Mouse (Mus musculus): Measurements from ENCODE around the gene Agl. TPM values are rescaled to one million over a fixed set of nuclear protein-coding genes. Genes with fewer than 3 reads are reported as not detected.

Agl gene
- polyA plus RNA-seq, 1 experiment from 2014 or later: 14.6 TPM

DNA sequence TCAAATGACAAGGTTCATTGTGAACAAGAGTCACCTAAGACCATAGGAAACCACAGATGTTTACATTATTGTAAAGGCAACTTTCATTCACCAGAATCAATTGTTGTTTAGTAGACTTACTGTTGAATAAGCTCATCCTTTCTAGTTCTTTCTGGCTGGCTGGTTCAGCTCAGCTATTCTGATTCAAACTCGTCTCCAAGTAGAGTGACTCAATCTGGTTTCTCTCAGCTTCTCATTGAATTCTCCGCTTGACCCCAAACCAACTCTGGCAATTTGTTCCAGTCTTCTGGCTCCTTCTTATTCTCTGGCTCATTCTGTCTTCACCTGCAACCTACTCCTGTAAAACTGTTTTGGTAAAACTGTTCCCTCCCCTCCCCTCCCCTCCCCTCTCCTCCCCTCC lies 33.3 kb upstream of the Agl start:
- no peak overlapping the region for H3K27ac ChIP-seq (ENCODE audit: low read depth)
- H3K4me3 ChIP-seq (ENCODE audit: low read depth, low read length): no peak overlapping the region
- DNase-seq (ENCODE audit: low spot score) (no peak), ATAC-seq (replicated peaks; ENCODE audit: low FRiP score, low TSS enrichment, low read depth) (no peak)
- H3K27me3 ChIP-seq (replicated peaks; ENCODE audit: control insufficient read depth, insufficient read depth, low read length): no peaks in the 10 kb centered on the region
- no peaks in the 10 kb centered on the region for H3K4me1 ChIP-seq (replicated peaks; ENCODE audit: control insufficient read depth, insufficient read depth, low read length)
- 89% methylated on average over 2 of the region's 2 CpGs for WGBS
- H3K4me2 ChIP-seq (ENCODE audit: low read length): no peak overlapping the region
- H3K9ac ChIP-seq (ENCODE audit: low read length): no peak overlapping the region
- no peaks in the 10 kb centered on the region for H3K9me3 ChIP-seq (ENCODE audit: control insufficient read depth, low read length)
- no peaks in the 10 kb centered on the region for H3K36me3 ChIP-seq (ENCODE audit: control insufficient read depth, insufficient read depth, low read length)

DNA sequence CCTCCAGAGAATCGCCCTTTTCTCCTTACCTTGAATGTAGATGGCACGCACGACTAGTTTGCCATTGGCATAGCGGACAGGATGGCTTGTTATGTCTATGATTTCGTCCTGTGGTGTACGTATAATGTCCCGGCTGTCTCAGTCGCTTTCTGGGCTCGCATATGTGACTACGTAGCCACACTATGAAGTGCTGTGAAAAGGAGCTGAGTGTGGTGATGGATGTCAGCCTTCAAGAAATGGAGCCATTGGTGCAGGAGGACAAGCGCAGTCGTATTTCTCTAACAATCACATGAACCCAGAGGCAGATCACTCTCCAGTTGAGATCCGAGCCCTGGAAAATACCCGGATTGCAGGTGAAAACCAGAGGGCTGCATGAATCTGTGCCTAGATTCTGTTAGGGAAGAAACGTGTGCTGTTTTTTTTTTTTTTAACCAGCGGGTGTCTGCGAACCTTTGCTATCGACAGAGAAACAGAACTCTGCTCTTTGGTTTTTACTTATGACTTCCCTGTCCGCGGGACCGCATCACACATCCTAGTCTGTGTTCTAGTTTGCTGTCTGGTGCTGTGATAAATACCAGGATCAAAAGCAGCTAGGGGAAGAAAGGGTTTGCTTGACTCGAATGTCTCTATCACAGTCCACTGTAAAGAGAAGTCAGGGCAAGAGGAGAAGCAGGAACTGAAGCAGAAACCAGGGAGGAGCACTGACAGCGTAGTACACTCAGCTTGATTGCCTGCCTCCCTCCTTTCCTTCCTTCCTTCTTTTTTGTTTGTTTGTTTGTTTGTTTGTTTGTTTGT lies 28.9 kb upstream of the Agl start:
- no peak for DNase-seq (ENCODE audit: low spot score)
- no peaks in the 10 kb centered on the region for H3K9me3 ChIP-seq (ENCODE audit: control insufficient read depth, low read length)
- ATAC-seq (replicated peaks; ENCODE audit: low FRiP score, low TSS enrichment, low read depth): no peak
- no peaks in the 10 kb centered on the region for H3K27me3 ChIP-seq (replicated peaks; ENCODE audit: control insufficient read depth, insufficient read depth, low read length)
- no peaks in the 10 kb centered on the region for H3K36me3 ChIP-seq (ENCODE audit: control insufficient read depth, insufficient read depth, low read length)
- no peak overlapping the region for H3K4me3 ChIP-seq (ENCODE audit: low read depth, low read length)
- H3K27ac ChIP-seq (ENCODE audit: low read depth): no peak overlapping the region
- 77% methylated on average over 23 of the region's 23 CpGs for WGBS
- no peak overlapping the region for H3K9ac ChIP-seq (ENCODE audit: low read length)
- no peak overlapping the region for H3K4me2 ChIP-seq (ENCODE audit: low read length)
- no peaks in the 10 kb centered on the region for H3K4me1 ChIP-seq (replicated peaks; ENCODE audit: control insufficient read depth, insufficient read depth, low read length)

DNA sequence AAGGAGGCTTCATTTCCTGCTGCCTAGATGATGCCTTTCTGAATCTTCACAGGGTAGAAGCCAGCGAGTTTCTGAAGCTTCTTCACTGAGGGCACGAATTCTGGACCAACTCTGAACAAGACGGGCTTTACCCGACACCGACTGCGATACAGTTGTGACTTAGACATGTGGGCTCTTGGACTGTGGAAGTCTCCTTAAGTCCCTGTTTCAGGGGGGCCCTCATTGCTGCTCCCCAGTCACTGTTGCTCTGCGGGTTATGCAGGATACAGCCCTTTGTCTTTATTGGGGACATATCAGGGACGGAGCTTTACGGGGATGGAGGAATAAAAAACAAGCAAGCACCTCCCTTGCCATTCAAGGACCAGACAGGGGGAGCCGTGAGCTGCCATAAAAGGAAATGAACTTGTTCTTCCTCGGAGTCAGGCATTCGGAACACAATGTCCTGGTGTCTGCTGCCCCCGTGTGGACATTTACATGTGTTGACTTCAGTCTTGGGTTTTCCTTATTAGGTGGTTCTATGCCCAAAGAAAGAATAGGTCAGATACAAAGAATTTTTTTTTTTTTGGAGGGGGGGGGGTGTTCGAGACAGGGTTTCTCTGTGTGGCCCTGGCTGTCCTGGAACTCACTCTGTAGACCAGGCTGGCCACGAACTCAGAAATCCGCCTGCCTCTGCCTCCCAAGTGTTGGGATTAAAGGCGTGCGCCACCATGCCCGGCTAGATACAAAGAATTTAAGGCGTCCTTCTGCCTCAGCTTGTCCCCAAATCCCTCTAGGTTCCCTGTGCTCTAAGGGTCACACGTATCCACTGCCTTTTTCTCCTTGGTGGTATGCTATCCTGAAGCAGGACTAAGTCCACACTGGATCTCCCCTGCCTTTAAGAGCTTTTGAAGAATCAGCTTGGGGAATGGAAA lies 28.1 kb upstream of the Agl start:
- Histone ChIP-seq H3K4me2 (ENCODE audit: low read length) (peak overlapping the region; percentile 50), H3K9me3 (ENCODE audit: control insufficient read depth, low read length) (no peaks in the 10 kb centered on the region), H3K27ac (ENCODE audit: low read depth) (peak overlapping the region; percentile 57; the same call in 1 of the 2 replicates), H3K36me3 (ENCODE audit: control insufficient read depth, insufficient read depth, low read length) (no peaks in the 10 kb centered on the region), H3K27me3 (replicated peaks; ENCODE audit: control insufficient read depth, insufficient read depth, low read length) (no peaks in the 10 kb centered on the region), H3K9ac (ENCODE audit: low read length) (peak overlapping the region; percentile 50), H3K4me1 (replicated peaks; ENCODE audit: control insufficient read depth, insufficient read depth, low read length) (no peaks in the 10 kb centered on the region), H3K4me3 (ENCODE audit: low read depth, low read length) (peak overlapping the region; percentile 25)
- ATAC-seq (replicated peaks; ENCODE audit: low FRiP score, low TSS enrichment, low read depth) (peak; percentile 68; the same call in 1 of the 2 replicates), DNase-seq (ENCODE audit: low spot score) (peak; percentile 92)
- WGBS: 23% methylated on average over 21 of the region's 21 CpGs

DNA sequence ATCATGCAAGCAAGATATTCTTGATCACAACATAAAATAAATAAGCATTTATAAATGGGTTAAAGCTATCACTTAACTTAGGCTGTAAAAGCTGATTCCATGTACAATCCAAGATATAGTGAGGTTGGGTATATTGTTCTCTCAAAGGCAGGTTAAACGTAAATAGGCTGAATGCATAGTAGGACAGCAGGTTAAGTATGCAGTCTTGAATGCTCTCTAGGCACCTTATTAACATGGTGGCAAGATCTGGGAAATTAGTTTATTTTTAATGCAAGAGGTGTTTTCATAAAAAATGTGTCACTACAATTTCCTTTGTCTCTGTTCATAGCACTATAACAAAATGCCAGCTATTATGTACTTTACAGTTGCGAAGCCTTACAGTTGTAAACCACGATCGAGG lies 27.4 kb upstream of the Agl start:
- Histone ChIP-seq H3K9ac (ENCODE audit: low read length) (peak overlapping the region; percentile 50; the same call in 1 of the 2 replicates), H3K9me3 (ENCODE audit: control insufficient read depth, low read length) (no peaks in the 10 kb centered on the region), H3K36me3 (ENCODE audit: control insufficient read depth, insufficient read depth, low read length) (no peaks in the 10 kb centered on the region), H3K4me1 (replicated peaks; ENCODE audit: control insufficient read depth, insufficient read depth, low read length) (no peaks in the 10 kb centered on the region), H3K27ac (ENCODE audit: low read depth) (peak overlapping the region; percentile 57; the same call in 1 of the 2 replicates), H3K4me2 (ENCODE audit: low read length) (peak overlapping the region; percentile 50), H3K4me3 (ENCODE audit: low read depth, low read length) (peak overlapping the region; percentile 25; the same call in 1 of the 2 replicates), H3K27me3 (replicated peaks; ENCODE audit: control insufficient read depth, insufficient read depth, low read length) (no peaks in the 10 kb centered on the region)
- no peak for ATAC-seq (replicated peaks; ENCODE audit: low FRiP score, low TSS enrichment, low read depth)
- WGBS: 65% methylated on average over 4 of the region's 4 CpGs
- peak; percentile 2 for DNase-seq (ENCODE audit: low spot score)

DNA sequence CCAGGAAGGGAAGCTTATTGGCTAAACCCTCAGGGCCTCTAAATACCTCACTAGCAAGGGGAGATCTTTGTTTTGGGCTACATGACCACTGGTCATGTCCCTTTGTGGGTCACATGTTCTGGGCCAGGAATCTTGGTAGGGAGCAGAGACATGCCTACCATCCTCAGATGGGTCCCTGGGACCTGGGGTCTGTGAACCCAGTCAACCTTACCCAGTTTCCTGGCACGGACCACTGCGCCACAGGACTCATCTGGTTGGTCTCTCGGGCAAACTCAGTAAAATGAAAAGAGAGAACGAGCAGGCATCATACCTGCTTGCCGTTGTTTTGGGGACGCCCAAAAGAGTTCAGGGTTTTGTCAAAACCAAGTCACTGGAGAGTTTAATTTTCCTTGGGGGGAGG lies 26.3 kb upstream of the Agl start:
- Histone ChIP-seq H3K9ac (ENCODE audit: low read length) (no peak overlapping the region), H3K27me3 (replicated peaks; ENCODE audit: control insufficient read depth, insufficient read depth, low read length) (no peaks in the 10 kb centered on the region), H3K36me3 (ENCODE audit: control insufficient read depth, insufficient read depth, low read length) (no peaks in the 10 kb centered on the region), H3K4me3 (ENCODE audit: low read depth, low read length) (no peak overlapping the region), H3K27ac (ENCODE audit: low read depth) (no peak overlapping the region), H3K9me3 (ENCODE audit: control insufficient read depth, low read length) (no peaks in the 10 kb centered on the region), H3K4me2 (ENCODE audit: low read length) (no peak overlapping the region), H3K4me1 (replicated peaks; ENCODE audit: control insufficient read depth, insufficient read depth, low read length) (no peaks in the 10 kb centered on the region)
- WGBS: 92% methylated on average over 6 of the region's 6 CpGs
- DNase-seq (ENCODE audit: low spot score) (peak; percentile 38), ATAC-seq (replicated peaks; ENCODE audit: low FRiP score, low TSS enrichment, low read depth) (no peak)

DNA sequence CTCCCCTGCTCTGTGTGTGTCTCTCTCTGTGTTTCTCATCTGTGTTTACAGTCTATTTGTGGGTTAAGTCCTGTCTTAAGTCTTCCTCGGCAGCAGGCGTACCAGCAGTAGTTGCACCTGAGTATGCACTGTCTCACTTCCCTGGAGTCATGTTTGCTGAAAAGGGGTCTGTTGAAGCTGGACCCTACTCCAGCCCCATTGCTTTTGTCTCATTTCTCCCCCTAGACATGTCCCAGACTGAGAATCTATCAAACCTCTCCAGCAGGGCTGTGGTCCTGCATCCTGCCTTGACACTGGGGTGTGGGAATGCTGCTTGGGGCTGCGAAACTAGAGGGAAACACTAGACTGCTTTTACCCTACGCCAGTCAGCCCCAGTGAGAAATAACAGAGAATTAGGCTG lies 25.5 kb upstream of the Agl start:
- WGBS: 74% methylated on average over 4 of the region's 4 CpGs
- no peak for ATAC-seq (replicated peaks; ENCODE audit: low FRiP score, low TSS enrichment, low read depth)
- peak; percentile 45 for DNase-seq (ENCODE audit: low spot score)

DNA sequence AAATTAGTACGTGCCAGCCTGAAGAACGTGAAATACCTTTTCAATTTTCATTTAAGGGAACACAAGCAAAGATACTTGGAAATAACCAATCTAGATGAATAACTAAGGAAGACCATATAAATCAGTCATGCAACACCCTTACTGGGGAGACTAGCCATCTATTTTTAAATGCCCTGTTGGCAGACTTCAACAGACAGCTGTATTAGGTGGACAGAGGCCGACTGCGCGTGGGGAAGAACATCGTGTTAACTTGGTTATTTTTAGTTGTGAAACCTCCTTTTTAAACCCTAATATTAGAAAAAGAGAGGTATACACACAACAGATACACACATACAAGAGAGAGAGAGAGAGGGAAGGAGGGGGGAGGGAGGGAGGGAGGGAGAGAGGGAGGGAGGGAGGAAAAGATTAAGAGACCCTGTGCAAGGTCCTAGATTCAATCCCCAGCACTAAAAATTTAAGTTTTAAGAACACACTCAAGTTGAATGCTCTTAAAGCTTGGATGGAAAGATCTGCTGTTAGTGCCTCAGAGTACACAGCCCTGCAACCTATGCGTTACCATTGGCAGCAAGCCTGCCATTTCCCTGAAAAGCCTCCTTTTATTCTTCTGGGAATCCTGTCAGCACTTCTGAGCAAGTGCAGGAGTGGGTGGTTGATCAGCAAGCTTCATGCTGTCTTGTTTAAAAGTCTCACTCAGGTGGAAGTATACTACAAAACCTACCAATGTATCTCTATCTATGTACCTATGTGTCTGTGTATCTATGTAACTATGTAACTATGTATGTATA lies 24.8 kb upstream of the Agl start:
- Histone ChIP-seq H3K9me3 (ENCODE audit: control insufficient read depth, low read length) (no peaks in the 10 kb centered on the region), H3K4me1 (replicated peaks; ENCODE audit: control insufficient read depth, insufficient read depth, low read length) (no peaks in the 10 kb centered on the region), H3K27ac (ENCODE audit: low read depth) (no peak overlapping the region), H3K4me3 (ENCODE audit: low read depth, low read length) (no peak overlapping the region), H3K9ac (ENCODE audit: low read length) (no peak overlapping the region), H3K4me2 (ENCODE audit: low read length) (no peak overlapping the region), H3K36me3 (ENCODE audit: control insufficient read depth, insufficient read depth, low read length) (no peaks in the 10 kb centered on the region), H3K27me3 (replicated peaks; ENCODE audit: control insufficient read depth, insufficient read depth, low read length) (no peaks in the 10 kb centered on the region)
- WGBS: 90% methylated on average over 7 of the region's 7 CpGs
- DNase-seq (ENCODE audit: low spot score) (peak; percentile 31), ATAC-seq (replicated peaks; ENCODE audit: low FRiP score, low TSS enrichment, low read depth) (no peak)

More for the DNA sequence above, 25.5 kb upstream of the Agl start:
- no peaks in the 10 kb centered on the region for H3K36me3 ChIP-seq (ENCODE audit: control insufficient read depth, insufficient read depth, low read length)
- no peaks in the 10 kb centered on the region for H3K9me3 ChIP-seq (ENCODE audit: control insufficient read depth, low read length)
- H3K27me3 ChIP-seq (replicated peaks; ENCODE audit: control insufficient read depth, insufficient read depth, low read length): no peaks in the 10 kb centered on the region
- no peak overlapping the region for H3K4me3 ChIP-seq (ENCODE audit: low read depth, low read length)
- H3K27ac ChIP-seq (ENCODE audit: low read depth): no peak overlapping the region
- H3K4me2 ChIP-seq (ENCODE audit: low read length): no peak overlapping the region
- no peak overlapping the region for H3K9ac ChIP-seq (ENCODE audit: low read length)
- no peaks in the 10 kb centered on the region for H3K4me1 ChIP-seq (replicated peaks; ENCODE audit: control insufficient read depth, insufficient read depth, low read length)

DNA sequence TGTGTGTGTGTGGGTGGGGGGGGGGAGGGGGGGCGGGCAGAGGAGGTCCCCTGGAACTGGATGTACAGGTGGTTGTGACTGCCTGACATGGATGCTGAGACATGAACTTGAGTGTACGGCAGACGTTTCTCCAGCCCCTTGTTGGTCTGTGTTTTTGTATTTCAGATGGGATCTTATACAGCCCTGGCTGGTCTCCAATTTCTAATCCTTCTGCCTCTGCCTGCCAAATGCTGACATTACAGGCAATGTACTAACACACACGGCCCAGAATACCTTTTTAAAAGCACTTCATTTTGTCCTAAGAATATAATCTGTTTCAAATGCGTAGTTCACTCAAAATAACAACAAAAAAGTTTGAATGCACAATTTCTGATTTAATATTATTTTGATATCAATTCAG lies 23.4 kb upstream of the Agl start:
- Histone ChIP-seq H3K4me2 (ENCODE audit: low read length) (no peak overlapping the region), H3K4me3 (ENCODE audit: low read depth, low read length) (no peak overlapping the region), H3K27ac (ENCODE audit: low read depth) (no peak overlapping the region), H3K36me3 (ENCODE audit: control insufficient read depth, insufficient read depth, low read length) (no peaks in the 10 kb centered on the region), H3K9me3 (ENCODE audit: control insufficient read depth, low read length) (no peaks in the 10 kb centered on the region), H3K9ac (ENCODE audit: low read length) (no peak overlapping the region), H3K27me3 (replicated peaks; ENCODE audit: control insufficient read depth, insufficient read depth, low read length) (no peaks in the 10 kb centered on the region), H3K4me1 (replicated peaks; ENCODE audit: control insufficient read depth, insufficient read depth, low read length) (no peaks in the 10 kb centered on the region)
- WGBS: 67% methylated on average over 5 of the region's 5 CpGs
- ATAC-seq (replicated peaks; ENCODE audit: low FRiP score, low TSS enrichment, low read depth): no peak
- peak; percentile 48 for DNase-seq (ENCODE audit: low spot score)

Data from intestine, embryonic 14.5 days (tissue).